Mouse (Mus musculus) testis, adult 2 months (tissue): ENCODE data around the gene Grik1. TPM values are rescaled to one million over a fixed set of nuclear protein-coding genes. Genes with fewer than 3 reads are reported as not detected.

Source experiments
- H3K27ac ChIP-seq: fragments of 200-500 bp; 2 replicates; pipeline ENCODE4 v1.5.1; 2012; ENCODE audit warnings: low read depth, low read length; ENCODE audit not compliant: control insufficient read depth, insufficient read depth
- H3K27me3 ChIP-seq: fragments of 200-500 bp; 2 replicates; pipeline ENCODE4 v1.6.1; 2012; ENCODE audit warnings: mild to moderate bottlenecking, low read length, moderate library complexity; ENCODE audit not compliant: control insufficient read depth, insufficient read depth
- H3K36me3 ChIP-seq: fragments of 200-500 bp; 2 replicates; pipeline ENCODE4 v1.6.1; 2012; ENCODE audit warnings: mild to moderate bottlenecking, low read length; ENCODE audit not compliant: control insufficient read depth, insufficient read depth
- H3K4me1 ChIP-seq: fragments of 200-500 bp; 2 replicates; pipeline ENCODE4 v1.6.1; 2012; ENCODE audit warnings: low read length; ENCODE audit not compliant: control insufficient read depth, insufficient read depth
- H3K4me3 ChIP-seq: fragments of 200-500 bp; 2 replicates; pipeline ENCODE4 v1.5.1; 2012; ENCODE audit warnings: low read depth, mild to moderate bottlenecking, low read length, moderate library complexity, mixed read lengths; ENCODE audit not compliant: control insufficient read depth
- CTCF ChIP-seq: fragments of 200-500 bp; IDR thresholded peaks from 2 replicates; pipeline ENCODE4 v1.5.1; 2012; ENCODE audit warnings: low read depth, mild to moderate bottlenecking, inconsistent platforms, low read length, moderate library complexity; ENCODE audit not compliant: control insufficient read depth, insufficient read depth, insufficient replicate concordance
- POLR2A ChIP-seq: fragments of 200-500 bp; IDR thresholded peaks from 2 replicates; pipeline ENCODE4 v1.6.1; 2012; ENCODE audit warnings: low read depth, mild to moderate bottlenecking, inconsistent platforms, low read length, moderate library complexity; ENCODE audit not compliant: control insufficient read depth
- polyA plus RNA-seq: library from polyadenylated mRNA; depleted of rRNA; stranded (reverse); fragments of >200 nt; gene quantifications from 2 replicates; pipeline ENCODE4 v1.2.3, GENCODE M21; 2012

Grik1 gene
- polyA plus RNA-seq, 1 experiment = 0.35 TPM

DNA sequence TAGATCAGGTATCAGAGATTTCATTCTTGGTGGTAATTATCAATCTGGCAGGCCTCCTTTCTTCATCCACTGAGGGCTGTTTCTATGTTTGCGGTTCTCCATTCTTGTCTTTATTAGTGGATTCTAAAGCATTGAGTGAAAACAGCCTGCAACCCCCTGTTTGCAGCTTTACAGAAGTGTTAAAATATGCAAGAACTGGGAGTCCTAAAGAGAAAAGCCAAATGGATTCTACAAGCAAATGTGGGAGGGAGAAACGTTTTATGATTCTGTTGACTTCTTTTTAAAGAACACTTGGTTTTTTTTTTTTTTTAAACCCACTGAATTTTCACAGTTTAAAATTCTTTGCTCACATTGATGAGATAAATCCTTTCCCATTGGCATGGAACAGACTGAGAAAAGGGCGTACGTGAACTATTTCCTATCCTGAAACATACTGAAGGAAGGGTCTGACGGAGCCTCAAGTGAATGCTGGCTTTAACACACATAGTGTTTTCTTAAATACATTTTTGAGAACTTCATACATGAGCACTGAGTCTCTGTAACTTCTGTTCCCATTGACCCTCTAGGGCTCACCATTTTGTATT, 195.8 kb downstream of the Grik1 start:
- TF ChIP-seq CTCF (no peak), POLR2A (no peak)
- Histone ChIP-seq H3K36me3 (no peaks in the 10 kb centered on the region), H3K27ac (no peak overlapping the region), H3K27me3 (no peaks in the 10 kb centered on the region), H3K4me1 (no peaks in the 10 kb centered on the region), H3K4me3 (no peak overlapping the region)

DNA sequence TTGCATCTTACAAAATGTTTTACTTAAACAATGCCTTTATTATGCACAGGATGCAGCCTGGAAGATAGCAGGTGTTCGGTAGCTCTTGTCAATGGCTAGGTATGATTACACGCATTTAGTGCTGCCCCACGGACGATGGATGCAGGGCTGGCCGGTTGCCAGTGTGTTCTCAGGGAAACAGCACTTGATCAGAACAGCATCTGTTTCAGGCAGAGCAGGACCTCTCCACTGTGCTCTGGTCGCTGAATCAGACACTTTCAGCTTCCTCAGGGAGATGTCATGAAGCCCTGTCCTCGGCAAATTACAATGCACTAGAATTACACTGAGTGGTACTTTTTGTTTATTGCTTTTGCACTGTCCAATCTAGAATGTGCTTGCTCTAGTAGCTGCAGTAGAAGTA, 202.8 kb downstream of the Grik1 start:
- H3K4me3 ChIP-seq = no peak overlapping the region
- H3K27ac ChIP-seq = no peak overlapping the region
- no peaks in the 10 kb centered on the region for H3K36me3 ChIP-seq
- no peaks in the 10 kb centered on the region for H3K4me1 ChIP-seq
- no peak for TF ChIP-seq CTCF
- TF ChIP-seq POLR2A = no peak
- no peaks in the 10 kb centered on the region for H3K27me3 ChIP-seq

DNA sequence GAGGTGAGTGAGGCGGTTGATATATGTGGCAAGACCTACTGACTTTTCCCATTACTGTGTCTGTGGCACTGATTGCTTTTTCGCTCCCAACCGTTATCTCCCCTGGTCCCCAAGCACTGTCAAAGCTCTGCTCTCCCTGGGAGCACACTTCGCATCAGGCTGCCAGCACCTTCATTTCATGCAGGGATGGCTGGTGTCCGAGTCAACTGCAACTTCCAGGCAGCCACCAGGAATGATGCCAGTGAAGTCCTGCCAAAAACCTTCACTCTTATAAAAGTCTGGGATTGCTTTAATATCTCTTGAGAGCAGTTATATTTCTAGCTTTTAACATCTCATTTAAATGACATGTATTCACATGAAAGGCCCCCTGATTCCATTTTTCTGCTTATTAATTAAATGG, 215.3 kb downstream of the Grik1 start:
- Histone ChIP-seq H3K4me1 (no peaks in the 10 kb centered on the region), H3K4me3 (no peak overlapping the region), H3K27me3 (no peaks in the 10 kb centered on the region), H3K36me3 (no peaks in the 10 kb centered on the region), H3K27ac (no peak overlapping the region)
- TF ChIP-seq CTCF (no peak), POLR2A (no peak)

DNA sequence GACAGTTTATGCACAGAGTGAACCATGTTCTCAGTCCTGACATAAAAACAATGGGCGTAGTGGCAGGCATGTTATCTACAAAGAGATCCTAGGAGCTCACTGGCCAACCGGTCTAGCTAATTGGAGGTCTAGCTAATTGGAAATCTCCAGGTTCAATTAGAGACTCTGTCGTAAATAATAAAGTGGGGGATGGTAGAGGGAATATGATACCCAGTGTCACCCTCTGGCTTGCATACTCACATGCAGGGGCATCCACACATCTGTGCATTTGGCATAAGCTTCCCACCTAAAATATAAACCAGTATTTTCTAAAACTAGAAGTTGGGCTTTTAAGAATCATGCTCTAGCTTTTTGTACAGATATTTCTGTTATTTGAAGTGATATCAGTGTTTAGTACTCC, 229.1 kb downstream of the Grik1 start:
- Histone ChIP-seq H3K4me1 (no peaks in the 10 kb centered on the region), H3K4me3 (no peak overlapping the region), H3K27me3 (no peaks in the 10 kb centered on the region), H3K27ac (no peak overlapping the region), H3K36me3 (no peaks in the 10 kb centered on the region)
- TF ChIP-seq POLR2A (no peak), CTCF (no peak)

DNA sequence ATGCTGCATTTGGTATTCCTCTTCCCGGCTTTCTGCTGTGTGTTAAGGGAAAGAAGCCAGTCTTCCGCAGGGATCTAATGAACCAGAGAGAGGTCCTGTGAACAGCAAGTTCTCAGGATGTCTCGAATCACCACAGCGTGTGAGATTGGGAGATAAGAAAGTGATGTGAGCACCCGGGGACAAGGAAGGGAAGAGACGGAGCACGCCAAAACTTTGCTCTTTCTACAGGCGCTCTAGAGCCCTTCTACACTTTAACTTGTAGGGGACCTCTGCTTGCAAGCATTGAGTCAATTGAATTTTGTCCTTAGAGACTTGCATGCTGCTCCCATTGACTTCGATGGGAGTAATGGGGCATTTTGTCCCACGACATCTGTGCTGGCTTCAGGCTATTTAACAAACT, 241.9 kb downstream of the Grik1 start:
- Histone ChIP-seq H3K27me3 (no peaks in the 10 kb centered on the region), H3K36me3 (no peaks in the 10 kb centered on the region), H3K27ac (no peak overlapping the region), H3K4me1 (no peaks in the 10 kb centered on the region), H3K4me3 (no peak overlapping the region)
- TF ChIP-seq POLR2A (no peak), CTCF (no peak)

DNA sequence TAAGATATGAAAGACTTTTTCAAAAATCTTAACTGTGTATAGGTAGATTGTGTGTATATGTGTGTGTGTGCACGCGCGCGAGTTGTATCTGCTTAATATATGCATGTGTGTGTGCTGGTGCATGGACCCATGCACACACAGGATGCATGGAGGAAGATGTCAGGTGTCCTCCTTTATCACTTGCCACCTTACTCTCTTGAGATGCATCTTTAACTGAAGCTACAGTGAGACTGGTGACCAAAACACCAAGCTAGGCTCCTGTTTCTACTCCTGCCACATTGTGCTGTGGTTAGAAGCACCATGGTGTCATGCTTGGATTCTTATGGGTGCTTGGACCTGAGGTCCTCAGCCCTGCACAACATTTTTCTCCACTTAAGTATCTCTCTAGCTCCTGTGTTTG, 245.7 kb downstream of the Grik1 start:
- TF ChIP-seq POLR2A = no peak
- TF ChIP-seq CTCF = no peak
- H3K27ac ChIP-seq = no peak overlapping the region
- H3K27me3 ChIP-seq = no peaks in the 10 kb centered on the region
- no peaks in the 10 kb centered on the region for H3K4me1 ChIP-seq
- no peak overlapping the region for H3K4me3 ChIP-seq
- H3K36me3 ChIP-seq = no peaks in the 10 kb centered on the region

DNA sequence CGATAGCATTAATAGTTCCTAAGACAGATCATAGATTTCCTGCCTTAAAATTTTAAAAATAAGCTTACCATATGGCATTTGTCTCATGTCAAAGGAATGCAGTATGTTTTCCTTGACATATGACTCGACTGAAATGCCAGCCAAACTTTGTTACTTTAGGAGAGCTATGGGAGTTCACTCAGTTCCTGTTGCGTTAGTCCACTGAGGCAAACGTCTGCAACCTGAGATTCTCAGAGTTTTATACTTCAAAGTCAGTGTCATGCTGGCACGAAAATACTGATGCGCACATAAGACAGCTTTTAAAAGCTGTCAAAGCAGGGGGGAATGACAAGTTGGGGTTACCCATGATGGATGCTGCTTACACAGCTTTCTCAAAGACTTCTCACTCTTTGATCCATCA, 247.6 kb downstream of the Grik1 start:
- TF ChIP-seq POLR2A (no peak), CTCF (no peak)
- no peak overlapping the region for H3K4me3 ChIP-seq
- no peaks in the 10 kb centered on the region for H3K4me1 ChIP-seq
- H3K36me3 ChIP-seq = no peaks in the 10 kb centered on the region
- no peaks in the 10 kb centered on the region for H3K27me3 ChIP-seq
- no peak overlapping the region for H3K27ac ChIP-seq
